Mouse (Mus musculus) testis, adult 2 months (tissue): ENCODE results near the gene Gsdma3.

ENCODE experiments used
- CTCF ChIP-seq: fragments of 200-500 bp; IDR thresholded peaks from 2 replicates; pipeline ENCODE4 v1.5.1; 2012; ENCODE audit warnings: low read depth, mild to moderate bottlenecking, inconsistent platforms, low read length, moderate library complexity; ENCODE audit not compliant: control insufficient read depth, insufficient read depth, insufficient replicate concordance
- POLR2A ChIP-seq: fragments of 200-500 bp; IDR thresholded peaks from 2 replicates; pipeline ENCODE4 v1.6.1; 2012; ENCODE audit warnings: low read depth, mild to moderate bottlenecking, inconsistent platforms, low read length, moderate library complexity; ENCODE audit not compliant: control insufficient read depth

- TF ChIP-seq POLR2A: no peak
- no peak for TF ChIP-seq CTCF
These were observed 19.8 kb downstream of the Gsdma3 start for GRCm38 (mm10) chr11:98645946-98646345.
